Mouse (Mus musculus) brown adipose tissue, adult 24 weeks (tissue): ENCODE data around the gene Atp8a2. TPM values are rescaled to one million over a fixed set of nuclear protein-coding genes. Genes with fewer than 3 reads are reported as not detected.

Experiments
- H3K27ac ChIP-seq: fragments of 200-500 bp; replicated peaks from 2 replicates; pipeline ENCODE4 v1.5.1; 2012; ENCODE audit warnings: low read depth, mild to moderate bottlenecking, low read length
- H3K4me1 ChIP-seq: fragments of 200-500 bp; 2 replicates; pipeline ENCODE4 v1.6.1; 2012; ENCODE audit warnings: low read length, mixed read lengths; ENCODE audit not compliant: control insufficient read depth, insufficient read depth, insufficient read length
- H3K4me3 ChIP-seq: fragments of 200-500 bp; 2 replicates; pipeline ENCODE4 v1.5.1; 2012; ENCODE audit warnings: low read depth, mild to moderate bottlenecking, low read length, moderate library complexity; ENCODE audit not compliant: insufficient read depth
- polyA plus RNA-seq: library from polyadenylated mRNA; stranded (reverse); fragments of >200 nt; gene quantifications from 2 replicates; pipeline ENCODE4 v1.2.4, GENCODE M21; 2012; ENCODE audit not compliant: missing spikeins, insufficient read depth, insufficient read length

Atp8a2 gene
- polyA plus RNA-seq, 1 experiment: not detected

GRCm38 (mm10) chr14:59783348-59784341, 413.3 kb downstream of the Atp8a2 start:
- no peak overlapping the region for H3K4me3 ChIP-seq
- no peaks in the 10 kb centered on the region for H3K4me1 ChIP-seq
- H3K27ac ChIP-seq: no peak overlapping the region

GRCm38 (mm10) chr14:59780391-59780790, 416.6 kb downstream of the Atp8a2 start:
- Histone ChIP-seq H3K4me3 (no peak overlapping the region), H3K4me1 (no peaks in the 10 kb centered on the region), H3K27ac (no peak overlapping the region)

DNA sequence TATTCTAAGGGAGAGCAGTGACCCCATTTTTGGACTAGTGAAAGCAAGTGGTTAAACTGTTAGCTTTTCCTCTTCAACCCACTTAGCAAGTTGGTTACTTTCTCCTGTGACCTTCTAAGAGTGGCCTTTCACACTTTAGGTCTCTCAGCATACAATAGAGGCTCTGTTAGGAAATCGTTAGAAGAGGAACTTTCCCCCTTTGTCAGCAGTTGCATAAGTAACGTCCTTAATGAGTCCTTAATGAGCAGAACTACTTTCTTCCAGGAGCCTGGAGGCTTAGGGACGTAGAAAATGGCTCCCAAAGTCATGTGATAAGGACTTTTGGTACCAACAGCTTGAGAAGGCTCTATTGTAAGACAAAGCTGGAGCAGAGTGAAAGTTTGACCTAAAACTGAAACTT, 434.8 kb downstream of the Atp8a2 start:
- H3K4me1 ChIP-seq: no peaks in the 10 kb centered on the region
- no peak overlapping the region for H3K4me3 ChIP-seq
- H3K27ac ChIP-seq: no peak overlapping the region

DNA sequence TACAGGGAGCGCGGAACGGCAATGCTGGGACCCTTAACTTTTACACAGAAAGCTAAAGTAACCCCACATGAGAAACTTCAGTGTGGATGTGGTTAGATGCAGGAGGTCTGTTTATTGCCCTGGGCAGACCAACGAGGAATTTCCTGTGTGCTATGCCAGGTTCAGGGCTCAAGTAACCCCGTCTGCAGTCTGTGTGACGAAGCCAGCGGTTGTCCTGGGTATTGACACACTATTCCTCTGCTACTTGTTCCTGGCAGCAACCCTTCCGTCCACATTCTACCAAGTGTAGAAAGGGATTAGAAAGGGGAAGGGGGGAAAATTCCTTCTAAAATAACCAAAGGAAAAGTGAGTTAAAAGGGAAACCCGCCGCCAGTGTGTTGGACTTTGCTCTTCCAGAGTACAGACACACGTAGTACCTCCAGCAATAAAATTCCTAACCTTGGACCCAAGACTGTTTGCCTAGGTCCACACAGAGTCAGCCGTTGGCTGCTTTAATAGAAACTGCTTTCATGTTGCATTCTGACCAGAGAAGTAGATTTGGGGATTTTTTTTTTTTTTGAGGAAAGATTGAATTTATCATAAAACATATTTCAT, 437.0 kb downstream of the Atp8a2 start:
- H3K27ac ChIP-seq: no peak overlapping the region
- H3K4me3 ChIP-seq: no peak overlapping the region
- H3K4me1 ChIP-seq: no peaks in the 10 kb centered on the region

GRCm38 (mm10) chr14:59759196-59759839, 437.7 kb downstream of the Atp8a2 start:
- H3K4me1 ChIP-seq: no peaks in the 10 kb centered on the region
- no peak overlapping the region for H3K4me3 ChIP-seq
- no peak overlapping the region for H3K27ac ChIP-seq

- no peak overlapping the region for H3K27ac ChIP-seq
- no peak overlapping the region for H3K4me3 ChIP-seq
- no peaks in the 10 kb centered on the region for H3K4me1 ChIP-seq
These were observed 444.6 kb downstream of the Atp8a2 start for GRCm38 (mm10) chr14:59752401-59752800.

DNA sequence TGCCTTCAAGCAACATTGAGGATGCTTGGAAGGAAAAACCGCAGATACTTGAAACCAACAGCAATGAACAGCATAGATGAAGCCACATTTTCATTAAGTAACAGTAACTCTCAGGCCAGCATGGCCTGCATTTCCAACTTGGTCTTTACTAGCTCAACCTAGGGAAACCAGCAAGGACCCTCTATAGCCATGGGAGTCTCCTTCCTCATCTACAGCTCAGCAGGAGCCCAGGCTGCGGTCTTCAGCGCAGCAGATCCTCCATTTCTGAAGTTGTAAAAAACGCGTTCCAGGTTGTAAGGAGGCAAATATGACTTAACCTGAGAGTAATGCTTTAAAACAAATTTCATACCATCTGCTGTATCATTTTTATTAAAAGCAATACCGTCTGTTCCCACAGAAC, 447.0 kb downstream of the Atp8a2 start:
- no peak overlapping the region for H3K27ac ChIP-seq
- no peak overlapping the region for H3K4me3 ChIP-seq

DNA sequence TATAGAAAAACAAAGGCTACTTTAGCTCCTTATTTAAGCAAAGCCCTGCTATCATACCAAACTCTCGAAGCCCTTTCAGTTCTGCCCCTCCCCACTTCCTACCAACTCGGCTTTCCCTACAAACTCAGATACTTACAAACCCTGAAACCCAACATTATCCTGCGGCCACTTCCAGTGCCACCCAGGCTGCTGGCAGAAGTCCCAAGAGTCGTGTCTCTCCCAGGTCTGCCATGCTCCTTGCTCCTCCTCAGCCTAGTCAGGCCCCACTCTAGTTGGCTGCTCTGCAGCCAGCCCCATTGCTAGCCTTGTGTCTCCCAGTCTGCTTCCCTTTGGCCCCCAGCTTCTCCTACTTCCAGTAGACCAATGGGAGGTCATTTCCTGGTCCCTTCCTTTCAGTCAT, 451.3 kb downstream of the Atp8a2 start:
- no peak overlapping the region for H3K27ac ChIP-seq
- H3K4me1 ChIP-seq: no peaks in the 10 kb centered on the region
- no peak overlapping the region for H3K4me3 ChIP-seq

More for the DNA sequence above, 447.0 kb downstream of the Atp8a2 start:
- no peaks in the 10 kb centered on the region for H3K4me1 ChIP-seq

DNA sequence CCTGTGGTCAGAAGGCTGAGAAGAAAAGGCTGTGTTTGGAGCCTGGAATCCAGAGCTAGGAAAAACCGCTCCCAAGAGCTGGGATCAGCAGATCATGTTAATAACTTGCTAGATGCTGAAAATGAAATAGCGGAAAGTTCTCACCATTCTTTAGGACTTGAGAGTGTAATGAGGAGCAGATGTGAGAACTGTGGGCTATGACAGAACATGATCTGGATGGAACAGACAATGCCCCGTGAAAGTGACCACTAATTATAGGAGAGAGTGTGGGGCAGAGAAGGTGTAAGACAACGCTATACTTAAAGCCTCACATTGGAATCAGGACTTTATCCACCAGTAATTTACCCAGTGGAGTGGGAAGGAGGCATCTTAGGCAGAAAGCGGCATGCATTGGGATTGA, 455.2 kb downstream of the Atp8a2 start:
- Histone ChIP-seq H3K4me3 (no peak overlapping the region), H3K4me1 (no peaks in the 10 kb centered on the region), H3K27ac (no peak overlapping the region)

GRCm38 (mm10) chr14:59739446-59739845, 457.5 kb downstream of the Atp8a2 start:
- no peak overlapping the region for H3K27ac ChIP-seq
- no peak overlapping the region for H3K4me3 ChIP-seq
- H3K4me1 ChIP-seq: no peaks in the 10 kb centered on the region

- H3K4me3 ChIP-seq: no peak overlapping the region
- no peaks in the 10 kb centered on the region for H3K4me1 ChIP-seq
- no peak overlapping the region for H3K27ac ChIP-seq
These were observed 459.2 kb downstream of the Atp8a2 start for GRCm38 (mm10) chr14:59737734-59738294.

- Histone ChIP-seq H3K27ac (no peak overlapping the region), H3K4me1 (no peaks in the 10 kb centered on the region), H3K4me3 (no peak overlapping the region)
These were observed 459.9 kb downstream of the Atp8a2 start for GRCm38 (mm10) chr14:59736861-59737700.

DNA sequence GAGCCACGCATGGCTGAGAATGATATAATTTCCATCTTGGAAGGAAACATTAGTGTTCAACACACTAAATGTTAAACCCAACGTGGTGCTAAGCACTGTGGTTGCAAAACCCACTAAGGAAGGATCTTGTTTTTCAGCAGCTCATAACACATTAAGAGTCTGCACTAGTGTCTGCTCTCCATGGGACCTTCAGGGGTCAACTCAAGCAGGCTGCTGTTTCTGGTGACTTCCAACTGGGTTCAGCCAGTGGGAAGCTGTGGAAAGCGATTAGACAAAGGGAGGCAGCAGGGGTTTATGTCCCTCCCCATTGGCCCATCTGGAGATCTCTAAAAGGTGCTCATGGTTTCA, 467.0 kb downstream of the Atp8a2 start:
- H3K27ac ChIP-seq: no peak overlapping the region
- H3K4me3 ChIP-seq: no peak overlapping the region
- no peaks in the 10 kb centered on the region for H3K4me1 ChIP-seq

GRCm38 (mm10) chr14:59729298-59730042, 467.5 kb downstream of the Atp8a2 start:
- no peaks in the 10 kb centered on the region for H3K4me1 ChIP-seq
- H3K4me3 ChIP-seq: no peak overlapping the region
- H3K27ac ChIP-seq: no peak overlapping the region
